Mouse (Mus musculus) intestine, postnatal 0 days (tissue): ENCODE measurements around the gene 3100002H09Rik. TPM values are rescaled to one million over a fixed set of nuclear protein-coding genes. Genes with fewer than 3 reads are reported as not detected.

Experiments used
- ATAC-seq: fragments of 200-750 bp; cut with Nextera tagmentation; 2 replicates; pipeline ENCODE4 v1.8.0; 2017; ENCODE audit warnings: mild to moderate bottlenecking, moderate TSS enrichment, moderate library complexity
- H3K27ac ChIP-seq: fragments of 300-500 bp; sonication (generic); 2 replicates; pipeline ENCODE4 v1.5.1; 2014; ENCODE audit warnings: mild to moderate bottlenecking, low read depth, low read length, moderate library complexity
- H3K27me3 ChIP-seq: fragments of 300-500 bp; sonication (generic); replicated peaks from 2 replicates; pipeline ENCODE4 v1.6.1; 2014; ENCODE audit warnings: low read length, mixed read lengths; ENCODE audit not compliant: control insufficient read depth, insufficient read depth
- H3K36me3 ChIP-seq: fragments of 300-500 bp; sonication (generic); 2 replicates; pipeline ENCODE4 v1.6.1; 2014; ENCODE audit warnings: mild to moderate bottlenecking, moderate library complexity; ENCODE audit not compliant: control insufficient read depth, insufficient read depth
- H3K4me1 ChIP-seq: fragments of 300-500 bp; sonication (generic); replicated peaks from 2 replicates; pipeline ENCODE4 v1.6.1; 2014; ENCODE audit warnings: antibody characterized with exemption, low read length, mixed read lengths; ENCODE audit not compliant: control insufficient read depth, insufficient read depth
- H3K4me2 ChIP-seq: fragments of 300-500 bp; sonication (generic); replicated peaks from 2 replicates; pipeline ENCODE4 v1.6.1; 2014; ENCODE audit warnings: low read depth, mild to moderate bottlenecking, moderate library complexity
- H3K4me3 ChIP-seq: fragments of 300-500 bp; sonication (generic); 2 replicates; pipeline ENCODE4 v1.5.1; 2014; ENCODE audit warnings: low read depth, low read length
- H3K9ac ChIP-seq: fragments of 300-500 bp; sonication (generic); 2 replicates; pipeline ENCODE4 v1.6.1; 2014; ENCODE audit warnings: mild to moderate bottlenecking, low read depth, low read length
- H3K9me3 ChIP-seq: fragments of 300-500 bp; sonication (generic); 2 replicates; pipeline ENCODE4 v1.6.1; 2016; ENCODE audit warnings: mixed run types; ENCODE audit not compliant: control insufficient read depth
- CTCF ChIP-seq: sonication (generic); IDR thresholded peaks from 2 replicates; pipeline ENCODE4 v1.5.1; 2016; ENCODE audit warnings: low read depth, mild to moderate bottlenecking, control low read depth, antibody characterized with exemption, moderate library complexity
- WGBS: fragments of 180-500 bp; shearing (Covaris S2); extraction: QIAGEN DNeasy Blood & Tissue Kit; methylation state at CpG from one replicate; pipeline ENCODE4 v1.1.7; 2014; 5-methylcytosine and 5-hydroxymethylcytosine counted together
- polyA plus RNA-seq: library from polyadenylated mRNA; unstranded; fragments of >200 nt; fragmentation: Nextera tagmentation; extraction: Ambion mirVana; gene quantifications from 2 replicates; pipeline ENCODE4 v1.2.1, GENCODE M21; 2015

The 3100002H09Rik gene
- not detected in 2 replicates for polyA plus RNA-seq

GRCm38 (mm10) chr4:124610703-124611102, at the start of gene 3100002H09Rik:
TSS of gene 3100002H09Rik (minus strand) at chr4:124610803.
- H3K36me3 ChIP-seq, result no peaks in the 10 kb centered on the region
- H3K9ac ChIP-seq, result no peak within 1 kb of the TSS
- no peak within 1 kb of the TSS for H3K4me2 ChIP-seq
- H3K27ac ChIP-seq, result no peak within 1 kb of the TSS
- no peaks in the 10 kb centered on the region for H3K9me3 ChIP-seq
- H3K4me1 ChIP-seq, result no peaks in the 10 kb centered on the region
- H3K27me3 ChIP-seq, result no peaks in the 10 kb centered on the region
- WGBS, result 82% methylated on average over 2 of the region's 2 CpGs
- no peak for ATAC-seq
- TF ChIP-seq CTCF, result no peak
- no peak within 1 kb of the TSS for H3K4me3 ChIP-seq

GRCm38 (mm10) chr4:124659251-124660217, 48.9 kb upstream of the 3100002H09Rik start:
- no peaks in the 10 kb centered on the region for H3K9me3 ChIP-seq

GRCm38 (mm10) chr4:124658412-124658851, 47.8 kb upstream of the 3100002H09Rik start:
- Histone ChIP-seq H3K4me2 (peak overlapping the region; percentile 97), H3K9ac (no peak overlapping the region), H3K27me3 (peaks cover 90% of the 10 kb centered on the region), H3K4me3 (peak overlapping the region; percentile 59), H3K9me3 (no peaks in the 10 kb centered on the region), H3K27ac (no peak overlapping the region), H3K4me1 (no peaks in the 10 kb centered on the region; the same call in 1 of the 2 replicates), H3K36me3 (no peaks in the 10 kb centered on the region)
- no peak for TF ChIP-seq CTCF
- under 1% methylated on average over 37 of the region's 39 CpGs for WGBS
- ATAC-seq, result no peak

More at GRCm38 (mm10) chr4:124659251-124660217, 48.9 kb upstream of the 3100002H09Rik start:
- peaks cover 92% of the 10 kb centered on the region for H3K27me3 ChIP-seq
- H3K9ac ChIP-seq, result no peak overlapping the region
- no peak overlapping the region for H3K27ac ChIP-seq
- TF ChIP-seq CTCF, result no peak
- no peak for ATAC-seq
- H3K36me3 ChIP-seq, result no peaks in the 10 kb centered on the region
- H3K4me3 ChIP-seq, result peak overlapping the region; percentile 59
- peak overlapping the region; percentile 28 for H3K4me2 ChIP-seq
- WGBS, result 3% methylated on average over 68 of the region's 68 CpGs
- H3K4me1 ChIP-seq, result no peaks in the 10 kb centered on the region; the same call in 1 of the 2 replicates

GRCm38 (mm10) chr4:124657781-124658180, 47.2 kb upstream of the 3100002H09Rik start:
- Histone ChIP-seq H3K4me1 (no peaks in the 10 kb centered on the region; the same call in 1 of the 2 replicates), H3K27me3 (peaks cover 91% of the 10 kb centered on the region), H3K4me2 (peak overlapping the region; percentile 97), H3K36me3 (no peaks in the 10 kb centered on the region), H3K9me3 (no peaks in the 10 kb centered on the region), H3K9ac (no peak overlapping the region), H3K4me3 (peak overlapping the region; percentile 59), H3K27ac (no peak overlapping the region)
- ATAC-seq, result no peak
- no peak for TF ChIP-seq CTCF
- WGBS, result under 1% methylated on average over 43 of the region's 61 CpGs

- H3K9ac ChIP-seq, result peak overlapping the region; percentile 31; the same call in 1 of the 2 replicates
- 1% methylated on average over 74 of the region's 92 CpGs for WGBS
- 0 out of 2 replicates have a peak, but pooled peaks have one; percentile 4 for TF ChIP-seq CTCF
Observed at GRCm38 (mm10) chr4:124656854-124657650, 46.4 kb upstream of the 3100002H09Rik start.

GRCm38 (mm10) chr4:124656518-124656853, 45.9 kb upstream of the 3100002H09Rik start, which contains the start of gene Pou3f1:
TSS of gene Pou3f1 (plus strand) at chr4:124656807.
- Histone ChIP-seq H3K27me3 (peaks cover 87% of the 10 kb centered on the region), H3K27ac (no peak within 1 kb of the TSS), H3K9ac (peak within 1 kb of the TSS; percentile 31; the same call in 1 of the 2 replicates), H3K4me2 (peak within 1 kb of the TSS; percentile 97), H3K4me1 (no peaks in the 10 kb centered on the region; the same call in 1 of the 2 replicates), H3K36me3 (no peaks in the 10 kb centered on the region), H3K9me3 (no peaks in the 10 kb centered on the region), H3K4me3 (peak within 1 kb of the TSS; percentile 59)
- no peak for TF ChIP-seq CTCF
- 3% methylated on average over 15 of the region's 15 CpGs for WGBS
- no peak for ATAC-seq

More at GRCm38 (mm10) chr4:124656854-124657650, 46.4 kb upstream of the 3100002H09Rik start:
- Histone ChIP-seq H3K4me1 (no peaks in the 10 kb centered on the region; the same call in 1 of the 2 replicates), H3K4me3 (peak overlapping the region; percentile 59), H3K27me3 (peaks cover 92% of the 10 kb centered on the region), H3K27ac (no peak overlapping the region), H3K36me3 (no peaks in the 10 kb centered on the region), H3K9me3 (no peaks in the 10 kb centered on the region), H3K4me2 (peak overlapping the region; percentile 97)
- peak; percentile 55 for ATAC-seq
